Mouse (Mus musculus) cerebellum, adult 9-10 months (tissue): ENCODE measurements at regions not wholly inside any gene's neighbourhood (a gene's known extent, or its start where the extent isn't known, plus 50 kb on each side); places are given as distances from the start of the nearest gene placed in this dataset.

Source experiments
- DNase-seq: peaks from one replicate; pipeline ENCODE4 v3.0.0; 2022

DNA sequence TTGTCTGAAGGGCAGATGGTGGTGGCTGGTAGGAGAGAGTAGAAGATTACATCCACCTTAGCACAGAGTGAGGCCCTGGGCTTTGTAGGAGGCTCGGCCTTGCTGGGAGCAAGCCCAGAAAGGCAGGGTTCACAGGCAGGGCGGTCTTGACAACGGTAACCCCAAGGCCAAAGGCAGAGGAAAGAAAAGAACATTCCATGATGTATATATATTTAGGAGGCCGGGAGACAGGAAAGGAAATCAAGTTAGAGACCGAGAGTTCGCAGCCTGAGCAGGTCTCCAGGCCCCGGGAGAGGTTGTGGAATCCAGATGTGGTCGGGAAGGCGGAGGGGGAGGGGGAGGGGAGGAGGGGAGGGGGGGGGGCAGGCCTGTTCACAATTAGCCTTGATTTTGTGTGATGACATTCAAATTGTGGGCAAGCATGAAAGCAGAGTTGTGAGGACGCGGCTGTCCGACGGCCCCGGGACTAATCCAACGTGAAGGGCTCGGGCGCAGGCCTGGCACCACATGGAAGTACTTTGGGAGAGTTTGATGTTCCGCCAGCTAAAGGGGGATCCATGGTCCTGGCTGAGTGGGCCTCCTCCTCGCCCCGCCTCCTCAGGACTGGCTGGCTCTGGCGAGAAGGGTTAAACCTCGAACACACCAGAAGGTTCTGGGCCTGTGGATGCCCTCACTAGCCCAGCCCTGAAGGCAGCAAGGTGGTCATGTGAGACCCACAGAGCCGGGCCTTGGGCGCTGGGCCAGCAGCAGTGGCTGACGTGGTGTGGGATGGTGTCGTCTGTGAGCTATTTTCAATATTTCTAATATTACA is 131.8 kb upstream of the Gm26897 start:
- no peak for DNase-seq

DNA sequence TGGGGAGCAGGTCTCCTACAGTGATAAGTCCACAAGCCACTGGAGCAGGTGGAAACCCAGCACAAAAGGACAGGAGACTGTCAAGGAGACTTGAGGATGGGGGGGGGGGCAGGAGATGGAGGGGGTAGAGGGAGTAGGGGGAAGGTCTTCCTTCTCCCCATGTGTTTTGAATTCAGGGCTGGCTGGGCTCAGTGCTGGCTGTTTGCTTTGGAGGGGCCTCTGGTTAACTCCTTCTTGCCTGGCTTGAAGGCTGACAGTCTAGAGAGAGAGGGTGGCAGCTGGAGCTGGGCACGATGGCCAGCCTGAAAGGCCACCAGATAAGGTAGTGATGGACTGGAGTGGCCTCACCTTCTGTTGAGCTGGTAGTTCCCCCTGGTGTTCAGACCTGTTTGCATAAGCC is 120.0 kb upstream of the Gm26897 start:
- no peak for DNase-seq

DNA sequence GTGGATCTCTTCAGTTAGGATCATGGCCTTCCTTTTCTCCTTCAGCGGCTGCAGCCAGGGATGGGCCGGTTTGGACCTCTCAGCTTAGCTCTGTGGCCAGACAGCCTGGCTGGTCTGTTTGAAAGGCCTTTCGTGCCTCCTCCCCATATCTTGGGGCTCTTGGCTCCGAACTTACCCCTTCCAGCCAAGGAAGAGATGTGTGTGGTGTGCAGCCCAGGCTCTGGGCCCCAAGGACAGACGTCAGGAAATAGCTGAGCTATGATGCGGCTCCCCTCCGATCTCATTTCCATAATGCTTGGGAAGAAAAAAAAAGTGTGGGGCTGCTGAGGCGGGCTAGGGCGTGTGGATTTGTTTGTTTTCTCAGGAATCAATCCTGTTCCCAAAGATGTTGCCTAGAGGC is 113.8 kb upstream of the Gm26897 start:
- no peak for DNase-seq

- DNase-seq = no peak
These were observed 113.1 kb upstream of the Gm26897 start for GRCm38 (mm10) chr5:111620626-111621025.

- no peak for DNase-seq
These were observed 111.2 kb upstream of the Gm26897 start for GRCm38 (mm10) chr5:111622481-111622880.

- no peak for DNase-seq
These were observed 107.4 kb upstream of the Gm26897 start for GRCm38 (mm10) chr5:111626273-111626798.

DNA sequence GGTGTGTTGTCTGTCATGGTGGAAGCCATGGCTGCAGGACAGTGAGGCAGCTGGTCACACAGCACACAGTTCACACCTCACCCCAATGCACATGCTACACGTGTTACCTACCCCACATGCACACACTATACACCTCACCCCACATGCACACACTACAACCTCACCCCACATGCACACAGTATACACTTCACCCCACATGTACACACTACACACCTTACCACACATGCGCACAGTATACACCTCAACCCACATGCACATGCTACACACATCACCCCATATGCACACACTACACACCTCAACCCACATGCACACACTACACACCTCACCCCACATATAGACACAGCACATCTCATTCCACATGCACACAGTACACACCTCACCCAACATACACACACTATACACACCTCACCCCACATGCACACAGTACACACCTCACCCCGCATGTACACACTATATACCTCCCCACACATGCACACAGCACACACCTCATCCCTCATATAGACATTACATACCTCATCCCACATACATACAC is 103.3 kb upstream of the Gm26897 start:
- no peak for DNase-seq

DNA sequence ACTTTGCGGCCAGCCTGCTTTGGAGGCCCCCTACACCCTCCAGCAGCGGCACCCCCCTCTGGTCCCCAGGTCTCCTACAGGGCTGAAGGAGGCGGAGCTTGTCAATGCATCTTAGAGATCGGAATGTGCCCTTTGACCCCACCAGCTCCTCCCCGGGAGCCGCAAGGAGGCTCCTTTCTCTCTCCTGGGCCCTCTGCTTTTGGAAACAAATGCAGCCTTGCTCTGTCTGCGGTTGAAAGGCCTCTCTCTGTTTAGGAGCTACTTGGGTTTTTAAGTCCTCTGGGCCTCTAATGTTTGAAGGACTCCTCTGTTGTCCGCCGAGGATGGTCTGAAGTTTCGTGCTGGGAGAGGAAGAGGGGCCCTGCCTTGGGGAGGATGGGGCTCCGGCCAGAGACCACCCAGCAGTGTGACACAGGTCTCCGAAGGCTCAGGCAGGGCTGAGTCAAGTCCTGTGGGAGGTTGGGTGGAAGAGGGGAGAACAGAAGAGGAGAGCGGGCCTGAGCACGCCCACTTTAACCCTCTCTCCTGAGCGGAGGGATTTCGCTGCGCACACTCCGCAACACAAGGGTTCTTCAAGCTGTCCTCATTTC is 102.1 kb upstream of the Gm26897 start:
- no peak for DNase-seq

DNA sequence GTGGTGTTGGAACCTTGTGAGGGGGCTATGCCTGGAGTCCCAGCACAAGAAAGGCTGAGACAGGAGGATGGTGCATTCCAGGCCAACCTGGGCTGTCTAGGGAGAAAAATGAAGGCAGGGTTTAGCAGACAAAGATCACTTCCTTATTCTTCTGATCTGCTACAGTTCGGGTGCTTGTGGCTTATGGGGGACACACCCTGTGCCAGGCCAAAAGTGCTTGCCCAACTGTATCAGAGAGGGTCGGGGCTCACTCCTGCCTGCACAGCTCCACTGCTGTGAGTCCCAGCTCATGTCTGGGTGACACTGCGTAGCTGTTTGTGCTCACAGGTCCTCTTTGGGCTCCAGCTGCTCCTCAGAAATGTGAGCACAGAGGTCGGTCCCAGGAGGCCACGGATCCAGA is 98.6 kb upstream of the Gm26897 start:
- no peak for DNase-seq

DNA sequence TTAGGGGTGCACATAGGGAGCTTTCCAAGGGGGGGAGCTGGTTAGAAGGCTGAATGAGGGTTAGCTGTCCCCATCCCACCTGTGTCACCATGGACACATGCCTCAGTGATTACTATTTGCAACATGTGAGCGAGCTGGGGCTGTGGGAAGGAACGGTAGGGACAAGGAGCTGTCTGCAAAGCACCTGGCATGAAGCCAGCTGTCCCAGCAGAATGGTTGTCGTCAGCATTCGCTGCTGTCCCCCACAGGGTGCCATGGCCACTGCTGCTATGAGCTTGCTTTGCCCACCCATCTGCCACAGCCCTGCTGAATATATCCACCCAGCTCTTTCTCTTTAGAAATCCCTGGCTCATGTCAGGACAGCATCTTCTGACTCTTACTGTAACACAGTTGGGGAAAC is 96.8 kb upstream of the Gm26897 start:
- DNase-seq = no peak

GRCm38 (mm10) chr5:111638306-111638705 is 95.4 kb upstream of the Gm26897 start:
- no peak for DNase-seq

GRCm38 (mm10) chr5:111639476-111640287 is 94.0 kb upstream of the Gm26897 start:
- DNase-seq = no peak

DNA sequence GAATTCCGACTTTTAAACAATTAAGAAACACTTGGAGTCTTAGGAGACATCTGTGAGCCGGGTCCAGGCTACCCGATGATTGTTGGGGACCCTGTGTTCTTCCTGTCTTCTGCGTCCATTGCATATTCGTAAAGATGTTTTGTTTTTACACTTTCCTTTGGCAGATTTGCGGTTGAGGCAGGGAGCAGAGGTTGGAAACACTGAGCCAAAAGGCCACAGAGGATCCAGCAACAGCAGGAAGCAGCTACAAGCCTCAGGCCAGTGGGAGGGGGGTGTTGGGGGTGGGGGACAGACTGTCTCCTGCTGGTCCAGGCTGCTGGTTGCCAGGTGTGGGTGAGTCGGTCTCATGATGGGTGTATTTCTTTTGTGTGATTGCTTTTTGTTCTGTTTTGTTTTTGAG is 92.7 kb upstream of the Gm26897 start:
- DNase-seq = no peak

- no peak for DNase-seq
These were observed 92.0 kb upstream of the Gm26897 start for GRCm38 (mm10) chr5:111641685-111642084.

DNA sequence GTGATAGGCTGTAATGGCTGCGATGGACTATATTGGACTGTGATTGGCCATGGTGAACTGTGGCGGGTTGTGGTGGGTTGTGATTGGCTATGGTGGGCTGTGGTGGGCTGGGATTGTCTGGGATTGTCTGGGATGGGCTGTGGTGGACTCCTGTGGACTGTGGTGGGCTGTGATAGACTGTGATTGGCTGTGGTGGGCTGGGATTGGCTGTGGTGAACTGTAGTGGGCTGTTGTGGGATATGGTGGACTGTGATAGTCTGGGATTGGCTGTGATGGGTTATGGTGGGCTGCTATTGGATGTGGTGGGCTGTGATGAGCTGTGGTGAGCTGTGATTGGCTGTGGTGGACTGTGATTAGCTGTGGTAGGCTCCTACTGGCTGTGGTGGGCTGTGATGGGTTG is 89.6 kb upstream of the Gm26897 start:
- DNase-seq = no peak

DNA sequence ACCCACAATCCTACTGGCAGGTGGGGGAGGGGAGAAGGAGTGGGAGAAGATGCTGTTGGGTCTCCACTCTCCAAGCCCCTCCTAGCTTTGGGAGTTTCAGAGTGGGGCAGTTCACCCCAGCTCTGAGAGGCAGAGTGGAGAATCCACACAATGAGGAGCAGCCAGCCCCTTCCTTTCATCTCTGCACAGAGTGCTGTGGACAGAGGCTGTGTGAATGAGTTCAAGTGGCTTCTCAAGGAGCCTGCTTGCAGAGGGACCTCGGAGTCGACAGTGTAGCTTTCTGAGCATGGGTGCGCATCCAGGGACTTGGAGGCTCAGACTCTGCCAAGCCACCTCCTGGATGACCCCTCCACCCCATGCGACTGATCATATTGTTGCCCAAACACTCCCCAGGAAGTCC is 88.9 kb upstream of the Gm26897 start:
- DNase-seq = no peak

GRCm38 (mm10) chr5:111647686-111648200 is 86.0 kb upstream of the Gm26897 start:
- no peak for DNase-seq

- DNase-seq = no peak
These were observed 85.2 kb upstream of the Gm26897 start for GRCm38 (mm10) chr5:111648481-111648880.

- DNase-seq = no peak
These were observed 84.7 kb upstream of the Gm26897 start for GRCm38 (mm10) chr5:111649012-111649411.

- DNase-seq = no peak
These were observed 81.3 kb upstream of the Gm26897 start for GRCm38 (mm10) chr5:111652472-111652871.

- no peak for DNase-seq
These were observed 77.3 kb upstream of the Gm26897 start for GRCm38 (mm10) chr5:111656436-111656835.

DNA sequence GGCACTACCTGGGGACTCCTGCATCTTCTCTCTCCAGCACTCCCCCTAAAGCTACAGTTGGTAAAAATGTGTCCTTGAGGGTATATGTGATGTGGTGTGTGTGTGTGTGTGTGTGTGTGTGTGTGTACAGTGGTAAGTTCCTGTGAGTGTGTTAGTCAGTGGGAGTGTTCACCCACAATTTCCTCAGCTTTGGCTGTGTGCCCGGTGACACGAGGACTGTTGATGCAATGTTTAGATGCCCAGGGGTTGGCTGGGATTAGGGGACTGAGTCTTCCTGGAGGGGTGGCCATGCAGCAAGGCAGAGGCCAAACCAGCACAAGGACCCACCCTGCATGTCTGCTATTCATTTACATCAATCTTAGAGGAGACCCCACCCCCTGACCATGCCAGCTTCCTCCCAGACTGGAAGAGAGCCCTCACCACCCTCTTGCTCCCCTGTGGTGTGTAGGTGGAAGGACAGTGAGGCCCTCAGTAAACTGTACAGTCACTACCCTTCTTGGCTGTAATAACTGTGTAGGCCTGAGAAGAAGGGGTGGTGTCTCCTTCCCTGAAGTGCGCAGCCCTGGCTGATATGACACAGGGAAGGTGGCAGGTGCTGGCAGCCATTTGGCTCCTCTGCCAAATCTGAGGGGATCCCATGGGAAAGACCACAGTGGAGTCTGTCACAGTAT is 75.8 kb upstream of the Gm26897 start:
- DNase-seq = no peak

GRCm38 (mm10) chr5:111659229-111659628 is 74.5 kb upstream of the Gm26897 start:
- DNase-seq = no peak
